Mouse (Mus musculus): ENCODE results near the gene Arl15.

Gene Arl15

DNA sequence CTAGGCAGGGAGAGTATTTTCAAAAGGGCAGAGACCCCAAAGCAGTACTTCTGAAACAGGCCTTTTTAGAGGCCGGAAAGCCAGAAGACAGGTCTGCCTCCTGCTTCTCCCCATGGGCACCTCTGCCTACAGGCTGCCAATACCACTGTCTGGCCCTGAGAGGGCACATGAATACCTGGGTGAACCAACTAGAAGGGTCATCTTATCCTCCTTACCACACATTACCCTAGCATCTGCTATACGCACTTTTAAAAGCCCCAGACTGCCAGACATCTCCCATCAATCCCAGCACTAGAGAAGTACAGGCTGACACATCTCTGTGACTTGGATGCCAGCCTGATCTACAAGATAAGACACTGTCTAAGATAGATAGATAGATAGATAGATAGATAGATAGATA is 259.0 kb downstream of the Arl15 start:
- no peak for DNase-seq (ENCODE audit: low read depth, low spot score)

DNA sequence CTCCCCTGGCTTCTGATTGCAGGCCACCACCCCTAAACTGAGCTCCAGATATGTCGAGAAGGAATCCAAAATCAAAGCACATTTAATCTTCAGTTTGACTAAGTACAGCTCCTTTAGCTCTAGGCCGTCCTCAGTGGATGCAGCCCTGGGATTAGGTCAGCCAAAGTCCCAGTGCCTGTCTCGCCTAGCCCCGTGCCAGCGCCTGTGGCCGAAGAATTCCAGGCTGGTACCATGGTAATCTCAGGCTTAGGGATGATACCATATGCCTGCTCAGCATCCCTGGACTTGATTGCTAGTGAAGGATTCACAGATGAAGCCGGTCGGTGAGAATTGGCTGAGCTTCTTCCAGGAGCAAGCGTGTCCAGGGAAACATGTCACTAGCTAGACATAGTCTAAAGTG is 261.4 kb downstream of the Arl15 start:
- DNase-seq (ENCODE audit: low read depth, low spot score) = no peak

DNA sequence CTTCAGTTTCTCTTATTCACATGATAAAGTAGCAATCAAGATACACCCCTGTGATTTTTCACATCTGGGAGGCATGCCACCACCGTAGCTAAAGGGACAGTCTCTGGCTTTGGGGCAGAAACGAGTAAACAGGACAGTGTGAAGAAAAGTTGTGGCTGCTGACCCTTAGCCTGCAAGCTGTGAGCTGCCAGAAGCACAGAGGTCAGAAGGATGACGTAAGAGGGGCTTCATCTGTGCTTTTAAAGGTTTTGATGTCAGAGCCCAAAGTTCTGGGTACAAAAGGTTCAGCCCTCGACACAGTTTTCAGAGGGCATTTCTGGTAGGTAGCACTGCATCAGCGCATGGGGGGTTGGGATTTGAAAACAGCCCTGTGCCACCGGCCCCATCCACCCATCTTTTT is 266.0 kb downstream of the Arl15 start:
- DNase-seq (ENCODE audit: low read depth, low spot score) = no peak

DNA sequence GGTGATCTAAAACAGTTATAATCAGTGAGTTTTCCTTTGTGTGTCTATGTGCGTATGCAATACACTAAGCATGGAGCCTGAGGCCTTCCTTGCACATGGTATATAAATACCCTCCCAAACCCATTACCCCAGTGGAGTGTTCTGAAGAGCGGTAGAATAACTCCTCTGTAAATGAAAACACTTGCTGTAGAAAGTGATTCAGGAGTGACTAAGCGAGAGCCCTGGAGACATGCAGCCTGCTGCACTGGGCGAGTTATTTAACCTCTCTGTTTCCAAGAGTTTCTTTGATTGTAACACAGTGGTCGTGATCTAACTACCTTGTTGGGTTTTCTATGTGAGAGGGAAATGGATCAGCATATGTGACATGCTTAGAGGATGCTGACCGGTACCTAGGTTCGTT is 266.9 kb downstream of the Arl15 start:
- DNase-seq (ENCODE audit: low read depth, low spot score) = peak; percentile 54

DNA sequence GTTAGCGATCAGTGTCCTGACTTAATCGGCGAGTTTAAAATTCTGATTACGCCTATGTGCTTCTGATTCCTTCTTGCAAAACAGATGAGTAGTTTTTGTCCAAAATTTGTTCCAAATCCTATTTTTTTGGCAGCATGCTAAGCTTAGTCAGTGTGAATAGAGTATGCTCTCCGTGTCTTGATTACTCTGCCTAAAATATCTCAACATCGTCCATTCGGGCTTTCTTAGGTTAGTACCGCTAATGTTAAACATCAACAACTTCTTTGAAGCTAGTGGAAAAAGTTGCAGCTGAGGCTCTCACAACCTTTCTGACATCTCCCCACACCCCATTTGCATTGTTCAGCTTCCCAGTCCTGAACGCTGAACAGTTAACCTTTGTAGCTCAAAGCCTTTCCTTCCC is 269.8 kb downstream of the Arl15 start:
- DNase-seq (ENCODE audit: low read depth, low spot score) = no peak

DNA sequence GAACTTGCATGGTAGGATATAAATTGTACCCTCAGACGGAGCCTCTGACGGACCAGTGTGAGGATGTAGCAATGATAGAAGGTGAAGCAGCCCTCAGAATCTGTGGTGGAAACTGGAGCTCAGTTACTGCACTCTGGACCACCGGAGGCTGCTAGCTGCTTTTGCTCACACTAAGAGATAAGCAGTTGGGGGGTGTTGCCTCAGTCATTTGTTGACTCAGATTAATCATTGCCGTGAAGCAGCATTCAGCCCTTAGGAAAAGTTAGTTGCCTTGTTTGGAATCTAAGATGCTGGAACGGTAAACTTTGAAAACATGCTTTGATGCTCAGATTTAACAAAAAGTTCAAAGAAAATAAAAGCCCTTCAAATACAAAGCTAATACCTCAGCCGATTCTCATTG is 270.7 kb downstream of the Arl15 start:
- DNase-seq (ENCODE audit: low read depth, low spot score) = no peak

DNA sequence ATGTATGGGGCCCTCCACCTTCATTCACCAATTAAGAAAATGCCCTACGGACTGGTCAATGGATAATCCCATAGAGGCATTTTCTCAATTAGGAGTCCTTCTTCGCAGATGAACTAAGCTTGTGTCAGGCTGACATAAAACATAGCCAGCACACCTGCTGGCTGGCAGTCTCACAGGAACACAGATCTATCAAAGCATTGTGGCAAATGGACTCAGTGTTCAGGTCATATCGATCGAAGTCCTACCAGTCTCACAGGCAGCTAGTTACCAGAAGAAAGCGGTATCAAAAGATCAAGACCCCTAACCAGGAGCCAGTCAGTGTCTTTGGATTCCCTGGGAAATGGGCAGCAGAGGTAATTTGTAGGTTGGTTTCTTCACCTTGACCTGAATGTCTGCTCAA is 274.1 kb downstream of the Arl15 start:
- no peak for DNase-seq (ENCODE audit: low read depth, low spot score)

DNA sequence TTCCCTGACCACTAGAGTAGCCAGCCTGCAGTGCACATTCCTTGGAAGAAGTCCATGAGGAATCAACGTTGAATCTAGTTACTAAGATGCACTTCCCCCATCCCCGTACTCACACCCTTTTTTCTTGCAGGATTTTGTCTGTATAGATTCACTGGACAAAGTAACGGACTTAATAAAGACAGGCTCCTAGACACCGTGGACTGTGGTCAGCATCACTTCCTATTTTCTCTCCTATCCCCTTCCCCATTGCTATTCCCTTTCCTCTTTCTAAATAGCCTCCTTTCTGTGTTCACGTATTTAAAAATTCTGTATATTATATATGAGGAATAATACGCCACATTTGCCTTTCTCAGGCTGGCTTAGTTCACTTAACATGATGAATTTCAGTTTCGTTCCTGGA is 277.1 kb downstream of the Arl15 start:
- DNase-seq (ENCODE audit: low read depth, low spot score) = no peak

DNA sequence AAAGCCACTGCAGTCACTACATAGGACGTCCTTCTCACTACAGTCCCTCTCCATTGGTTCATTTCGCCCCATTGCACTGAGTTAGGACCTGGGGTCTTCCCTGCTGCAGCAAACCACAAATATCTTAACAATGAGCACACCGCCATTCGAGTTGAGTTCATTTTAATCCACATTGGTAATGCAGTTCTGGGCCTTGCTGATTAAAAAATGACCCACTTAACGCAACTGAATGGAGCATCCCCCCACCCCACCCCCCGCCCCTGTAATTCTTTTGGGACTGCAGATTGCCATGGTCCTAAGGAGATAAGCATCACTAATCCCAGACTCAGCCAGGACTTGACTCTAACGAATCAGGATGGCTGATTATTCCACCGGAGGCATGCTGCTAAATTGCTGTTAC is 280.2 kb downstream of the Arl15 start:
- no peak for DNase-seq (ENCODE audit: low read depth, low spot score)

DNA sequence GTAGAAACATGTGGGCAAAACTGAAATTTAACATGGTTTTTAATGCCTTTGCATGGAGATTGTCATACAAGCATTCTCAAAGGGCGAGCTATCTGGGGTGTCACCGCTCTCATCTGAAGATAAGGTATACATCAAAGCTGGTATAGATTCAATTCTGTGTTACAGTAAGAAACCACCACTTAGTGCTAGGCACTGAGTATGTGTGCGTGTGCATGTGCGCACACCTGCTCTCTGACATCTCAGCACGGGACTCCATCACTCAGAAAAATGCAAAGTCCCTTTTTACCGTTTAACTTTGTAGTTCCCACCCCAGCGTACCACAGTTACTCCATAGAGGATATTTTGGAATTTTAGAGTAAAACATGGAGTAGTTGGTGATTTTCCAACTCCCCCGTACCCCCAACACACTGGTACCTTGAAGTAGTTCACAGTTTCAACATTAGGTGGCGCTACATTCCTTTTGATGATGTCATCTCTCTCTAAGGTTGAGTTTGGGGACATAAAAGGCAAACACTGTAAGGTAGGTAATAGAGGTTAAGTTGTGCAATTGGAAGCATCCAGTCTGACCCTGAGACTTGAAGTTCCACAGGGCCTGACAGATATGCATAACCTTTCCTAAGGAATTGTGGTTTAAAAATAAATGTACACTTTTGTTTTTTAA is 281.5 kb downstream of the Arl15 start:
- DNase-seq (ENCODE audit: low read depth, low spot score) = peak; percentile 75

DNA sequence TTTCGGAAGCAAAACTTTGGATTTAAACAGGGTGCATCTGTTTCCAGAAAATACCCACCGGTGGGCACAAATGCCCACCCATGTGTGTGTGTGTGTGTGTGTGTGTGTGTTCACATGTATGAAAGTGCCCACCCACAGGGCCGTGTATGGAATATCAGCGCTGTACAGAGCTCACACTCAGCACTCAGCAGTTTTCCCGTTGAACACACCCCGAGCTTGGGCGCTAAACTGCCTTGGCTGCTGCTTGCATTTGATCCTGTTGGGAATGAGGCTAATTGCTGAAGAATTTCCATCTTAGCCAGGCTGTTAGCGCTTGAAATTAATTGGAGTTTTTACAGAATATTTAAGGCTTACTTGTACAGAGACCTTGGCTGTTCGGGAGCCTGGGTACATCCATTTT is 282.9 kb downstream of the Arl15 start:
- no peak for DNase-seq (ENCODE audit: low read depth, low spot score)

DNA sequence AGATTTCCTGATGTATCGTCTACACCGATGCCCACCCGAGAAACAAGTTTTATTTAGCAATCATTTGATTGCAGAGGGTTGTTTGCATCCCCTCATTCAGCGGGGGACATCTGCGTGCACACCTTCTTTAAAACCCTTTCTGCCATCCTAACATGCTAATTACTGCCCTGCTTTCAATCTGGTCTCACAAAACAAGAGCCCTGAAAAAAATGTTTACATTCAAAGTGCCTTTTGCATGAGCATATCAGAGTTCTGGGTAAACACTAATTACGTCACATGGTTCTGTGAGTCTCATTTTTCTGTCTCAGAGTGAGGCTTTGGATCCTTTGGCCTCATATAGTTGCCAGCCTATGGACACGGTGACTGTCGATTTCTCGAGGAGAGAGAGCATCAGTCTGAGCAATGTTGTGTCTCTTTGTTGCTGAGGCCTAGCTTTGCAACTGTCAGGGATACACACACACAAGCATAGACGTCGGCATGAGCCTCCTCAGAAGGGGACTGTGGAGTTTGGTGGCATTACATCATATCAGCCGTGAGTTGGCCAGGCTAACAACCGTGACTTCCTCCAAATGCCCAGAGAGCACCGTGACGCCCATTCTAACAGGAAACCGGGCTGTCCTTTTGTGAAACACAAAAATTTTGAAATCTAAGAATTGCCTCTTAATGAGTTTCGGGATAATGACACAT is 283.4 kb downstream of the Arl15 start:
- no peak for DNase-seq (ENCODE audit: low read depth, low spot score)

DNA sequence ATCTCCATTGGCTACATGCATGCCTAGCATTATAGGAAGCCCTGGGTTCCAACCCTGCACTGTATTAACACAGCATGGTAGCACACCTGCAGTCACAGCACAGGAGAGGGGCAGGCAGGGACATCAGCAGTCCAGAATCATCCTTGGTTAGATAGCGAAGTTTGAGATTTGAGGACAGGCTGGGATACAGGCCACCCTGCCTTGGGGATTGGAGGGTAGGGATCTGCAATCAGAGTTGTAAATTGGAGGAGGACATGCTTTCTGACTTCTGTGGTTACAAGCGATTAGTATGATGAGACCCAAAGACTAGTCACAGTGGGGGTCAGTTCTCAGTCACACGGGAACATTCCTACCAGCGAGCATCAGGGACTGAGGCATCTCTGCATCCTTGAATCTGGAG is 284.5 kb downstream of the Arl15 start:
- DNase-seq (ENCODE audit: low read depth, low spot score) = no peak

DNA sequence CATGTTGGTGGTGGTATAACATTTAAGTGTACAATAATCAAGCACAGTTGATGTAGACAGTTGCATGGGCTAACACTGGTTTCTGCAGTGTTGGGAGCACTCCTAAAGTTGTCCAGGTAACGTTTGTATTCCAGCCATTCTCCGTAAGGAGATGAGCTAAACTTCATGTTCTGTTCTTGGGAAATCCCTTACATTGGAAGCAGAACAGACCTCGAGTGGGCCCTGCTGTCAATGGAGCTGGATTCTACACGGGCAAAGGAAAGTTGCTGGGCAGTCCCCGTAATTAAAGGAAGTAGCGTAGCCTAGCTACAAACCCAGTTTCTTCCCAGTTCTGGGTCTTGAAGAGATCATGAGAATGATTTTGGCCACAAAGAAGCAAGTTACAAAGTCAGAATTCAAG is 285.4 kb downstream of the Arl15 start:
- no peak for DNase-seq (ENCODE audit: low read depth, low spot score)

DNA sequence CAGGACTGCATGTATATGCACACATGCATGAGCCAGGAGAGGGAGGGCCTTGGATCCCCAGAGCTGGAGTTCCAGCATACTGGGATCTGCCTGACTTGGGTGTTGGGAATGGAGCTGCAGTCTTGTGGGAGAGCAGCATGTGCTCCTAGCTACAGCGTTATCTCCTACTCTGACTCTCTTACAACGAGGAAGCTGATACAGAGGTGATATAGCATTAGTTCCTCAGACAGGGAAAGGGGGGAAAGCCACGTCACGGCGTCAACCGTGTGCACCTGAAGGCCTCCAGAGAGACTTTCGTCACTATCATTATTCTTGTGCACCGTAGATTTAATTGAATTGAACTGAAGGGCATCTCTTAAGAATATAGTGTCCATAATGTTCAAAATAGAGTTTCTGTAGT is 286.2 kb downstream of the Arl15 start:
- no peak for DNase-seq (ENCODE audit: low read depth, low spot score)

DNA sequence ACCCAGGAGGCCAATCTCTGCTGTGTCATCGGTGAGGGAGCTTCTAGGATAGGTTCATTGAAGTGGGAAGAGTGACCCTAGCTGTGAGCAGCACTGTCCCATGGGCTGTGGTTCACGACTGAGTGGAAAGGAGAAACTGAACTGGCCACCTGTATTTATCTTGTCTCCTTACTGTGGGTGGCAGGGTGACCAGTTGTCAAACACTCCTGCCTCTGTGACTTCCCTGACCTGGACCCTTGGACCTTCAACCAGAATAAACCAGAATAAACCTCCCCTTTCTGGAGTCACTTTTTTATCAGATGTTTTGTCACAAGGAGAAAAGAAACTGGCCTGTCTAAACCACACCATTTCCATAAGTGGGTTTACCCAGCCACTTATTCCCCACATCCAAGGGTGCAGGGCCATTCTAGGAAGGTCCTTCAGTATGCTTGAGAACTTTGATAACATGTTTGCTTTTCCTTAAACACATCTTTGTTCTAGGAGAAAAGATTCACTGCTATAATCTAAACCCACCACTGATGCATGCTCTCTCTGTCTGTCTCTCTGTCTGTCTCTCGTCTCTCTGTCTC is 289.3 kb downstream of the Arl15 start:
- no peak for DNase-seq (ENCODE audit: low read depth, low spot score)

DNA sequence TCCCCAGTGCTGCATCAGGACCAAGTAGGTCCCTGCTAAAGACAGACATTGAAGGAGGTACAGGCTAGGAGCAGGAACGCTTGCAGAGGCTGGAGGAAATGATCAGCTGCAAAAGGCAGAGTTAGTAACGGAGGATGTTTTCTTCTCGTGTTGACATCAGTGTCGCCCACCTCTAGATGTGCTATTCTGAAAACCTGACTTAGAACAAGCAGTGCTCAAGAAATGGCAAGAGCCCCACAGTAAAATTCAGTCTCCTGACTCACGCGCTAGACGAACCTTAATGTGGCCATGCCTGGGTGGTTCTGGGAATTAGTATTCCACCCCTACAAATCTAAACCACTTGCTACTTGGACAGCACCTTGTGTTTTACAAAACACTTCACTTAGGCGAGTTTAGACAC is 291.1 kb downstream of the Arl15 start:
- DNase-seq (ENCODE audit: low read depth, low spot score) = no peak

DNA sequence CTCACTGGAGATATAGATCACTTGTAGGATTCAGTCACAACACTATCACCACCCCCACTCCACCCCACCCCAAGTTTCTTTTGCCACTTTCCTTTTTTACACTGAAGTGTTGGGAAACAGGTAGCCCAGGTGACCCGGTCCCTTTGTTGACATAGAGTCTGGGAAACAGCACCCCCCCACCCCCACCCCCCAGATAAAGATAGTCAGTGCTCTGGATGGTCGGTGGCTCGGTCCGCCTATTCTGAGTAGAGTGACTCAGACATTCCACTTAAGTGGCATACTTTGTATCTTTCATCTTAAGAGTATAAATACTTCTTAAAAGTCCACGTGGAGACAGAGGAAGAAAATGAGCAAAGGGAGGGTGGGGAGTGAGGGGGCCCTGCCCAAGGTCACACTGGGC is 292.0 kb downstream of the Arl15 start:
- DNase-seq (ENCODE audit: low read depth, low spot score) = peak; percentile 31

DNA sequence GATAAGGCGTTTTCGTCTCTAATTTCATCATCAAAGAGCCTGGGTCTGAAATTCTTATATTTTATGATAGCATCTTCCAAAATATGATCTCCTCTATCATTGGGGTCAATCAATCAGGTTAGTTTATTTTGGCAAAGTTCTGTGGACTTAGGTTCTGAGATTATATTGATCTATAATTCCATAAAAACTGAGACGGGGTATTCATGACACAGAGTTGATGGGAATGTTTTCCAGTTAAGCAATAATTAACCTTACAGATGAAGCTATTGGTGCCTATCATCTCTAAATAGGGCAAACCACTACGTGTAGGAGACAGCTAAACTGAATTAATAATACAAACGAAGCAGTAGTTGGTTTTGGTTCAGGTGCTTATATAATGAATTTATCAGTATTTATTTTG is 292.5 kb downstream of the Arl15 start:
- DNase-seq (ENCODE audit: low read depth, low spot score) = no peak

DNA sequence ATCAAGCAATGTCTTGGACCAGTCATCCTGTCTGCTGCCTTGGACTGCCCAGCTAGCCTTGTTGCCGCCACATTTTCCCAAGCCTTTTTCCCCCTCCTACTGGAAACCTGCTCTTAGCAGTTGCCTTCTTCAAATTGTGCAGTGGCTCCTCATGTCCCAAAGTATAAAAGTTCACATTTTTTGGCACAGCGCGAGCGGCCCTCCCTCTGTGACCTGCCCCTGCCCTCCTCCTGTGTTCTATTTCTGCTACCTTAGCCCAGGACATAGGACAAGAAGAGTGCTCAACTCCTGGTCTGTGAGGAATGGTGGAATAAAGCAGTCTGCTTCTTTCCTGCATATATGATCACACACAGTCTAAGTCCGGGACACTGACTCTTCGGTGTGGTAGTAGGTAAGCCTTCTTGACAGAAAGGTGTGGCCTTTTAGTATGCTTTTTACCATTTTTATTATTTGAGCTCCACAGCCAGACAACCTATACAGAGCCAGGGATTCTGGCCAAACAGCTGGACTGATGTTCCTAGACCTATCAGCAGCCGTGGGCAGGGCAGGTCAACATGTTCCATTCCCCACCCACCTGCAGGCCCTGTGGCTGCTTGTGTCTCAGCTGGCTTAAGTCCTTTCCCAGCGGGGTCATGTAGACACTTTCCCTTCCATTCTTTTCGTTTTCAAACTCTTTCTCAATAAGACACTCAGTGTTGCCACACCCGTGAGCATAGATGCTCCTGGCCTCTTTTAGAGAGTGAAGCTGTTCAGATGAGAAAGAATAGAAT is 293.6 kb downstream of the Arl15 start:
- no peak for DNase-seq (ENCODE audit: low read depth, low spot score)

DNA sequence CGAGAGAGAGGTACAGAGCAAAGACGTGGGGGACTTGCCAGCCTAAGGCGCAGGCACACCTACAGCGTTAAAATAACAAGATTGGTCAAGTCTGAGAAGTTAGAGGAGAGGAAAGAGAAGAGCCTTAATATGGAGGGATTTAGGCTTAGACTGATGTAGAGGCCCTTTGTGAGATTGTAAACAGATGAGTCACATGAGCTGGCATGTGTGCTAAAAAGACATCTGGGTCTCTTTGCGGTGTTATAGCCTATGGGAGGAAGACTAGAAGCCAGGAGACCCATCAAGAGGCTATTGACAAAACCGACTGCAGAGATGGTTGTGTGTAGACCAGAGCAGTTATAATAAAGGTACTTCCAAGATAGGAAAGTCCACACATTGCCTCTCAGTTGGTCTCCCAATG is 296.5 kb downstream of the Arl15 start:
- peak; percentile 68 for DNase-seq (ENCODE audit: low read depth, low spot score)

DNA sequence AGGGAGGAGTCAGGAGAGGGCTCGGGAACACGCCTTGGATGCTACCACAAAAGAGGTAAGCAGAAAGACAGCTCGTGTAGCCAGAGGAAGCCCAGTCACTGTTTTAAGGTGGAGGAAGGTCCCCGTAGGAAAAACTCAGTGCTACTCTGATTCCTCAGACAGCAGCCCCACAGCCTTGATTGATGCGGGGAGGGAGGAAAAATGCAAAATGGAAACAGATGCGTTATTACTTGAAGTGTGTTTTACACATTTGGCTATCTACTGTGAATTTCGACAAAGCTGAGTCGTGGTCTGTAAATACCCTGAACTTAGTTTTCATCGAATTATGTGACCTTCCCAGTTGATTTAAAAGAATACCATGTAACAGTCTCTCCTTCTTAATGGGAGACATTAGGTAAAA is 296.9 kb downstream of the Arl15 start:
- DNase-seq (ENCODE audit: low read depth, low spot score) = peak; percentile 42
